8 mouse cellular contexts compared by ENCODE assay signal in genomic region chr4:88209351-88209814, GRCm38 (mm10).
DNase-seq lines count a peak whose midpoint lies in the region; ATAC-seq and TF ChIP-seq lines count a peak whose summit lies in the region.

No protein-coding gene starts in this region.

- H3K4me3 ChIP-seq in gastrocnemius, adult 2 months, result no peak overlapping the region
- H3K4me3 ChIP-seq in neural tube, embryonic 15.5 days (replicated peaks), result no peak overlapping the region

- peak; percentile 9 for DNase-seq in gastrocnemius, postnatal 14 days
- no peak for DNase-seq in gastrocnemius, adult 2 months
- DNase-seq in NIH3T3 (ENCODE audit: low read depth), result peak; percentile 63
- peak; percentile 40 to 60 for DNase-seq in left cerebral cortex, postnatal 10 days (ENCODE audit: extremely low spot score in 1 of 2, low spot score in 2 of 2)
- no peak for DNase-seq in thymus, postnatal 36 days
- DNase-seq in embryo, embryonic 11 days, result no peak

- TF ChIP-seq CTCF in gastrocnemius, adult 2 months (IDR thresholded peaks at IDR 0.05), result no peak

- WGBS in neural tube, embryonic 15.5 days, result 22% methylated on average over 3 of the region's 3 CpGs

- ATAC-seq in frontal cortex, adult (ENCODE audit: low TSS enrichment), result peak; percentile 88
- ATAC-seq in neural tube, embryonic 15.5 days (ENCODE audit: low FRiP score), result 0 out of 2 replicates have a peak, but pooled peaks have one; percentile 10

- no peaks in the 10 kb centered on the region for H3K27me3 ChIP-seq in neural tube, embryonic 15.5 days (replicated peaks)

- no peak overlapping the region for H3K27ac ChIP-seq in gastrocnemius, adult 2 months
- peak overlapping the region; percentile 66 for H3K27ac ChIP-seq in neural tube, embryonic 15.5 days (replicated peaks)

- H3K9me3 ChIP-seq in neural tube, embryonic 15.5 days (replicated peaks), result no peaks in the 10 kb centered on the region

- no peak overlapping the region for H3K4me2 ChIP-seq in neural tube, embryonic 15.5 days

- peaks cover 28% of the 10 kb centered on the region for H3K4me1 ChIP-seq in neural tube, embryonic 15.5 days

- H3K9ac ChIP-seq in neural tube, embryonic 15.5 days (replicated peaks), result no peak overlapping the region

- H3K36me3 ChIP-seq in neural tube, embryonic 15.5 days, result no peaks in the 10 kb centered on the region

- intact Hi-C loops in gastrocnemius, postnatal 14 days (cut with DNase I; ENCODE audit: low total_unique reads), result no loop called here
- intact Hi-C loops in gastrocnemius, adult 2 months (cut with DNase I), result no loop called here
- intact Hi-C loops in left cerebral cortex, postnatal 10 days (cut with DNase I), result loop anchor here (10.0 kb wide), 1 partner anchor 175 kb away; the partner anchor contains the start of gene Mllt3

Comparison
In these comparisons a context has a peak if more than half of its experiments do, and no peak if none do; other contexts are left out.
1. DNase-seq: peak in gastrocnemius, postnatal 14 days (single experiment), NIH3T3 (single experiment) and left cerebral cortex, postnatal 10 days (2 of 2); none in gastrocnemius, adult 2 months (single experiment), thymus, postnatal 36 days (0 of 2) and embryo, embryonic 11 days (single experiment).